Mouse (Mus musculus) olfactory bulb, adult 2 months (tissue): Measurements from ENCODE around the gene Lrba.

Experiments used
- CTCF ChIP-seq: fragments of 200-500 bp; IDR thresholded peaks from 2 replicates; pipeline ENCODE4 v1.5.1; 2012; ENCODE audit warnings: low read depth, mild to moderate bottlenecking, low read length, moderate library complexity; ENCODE audit not compliant: insufficient read depth
- POLR2A ChIP-seq: fragments of 200-500 bp; IDR thresholded peaks from 2 replicates; pipeline ENCODE4 v1.6.1; 2012; ENCODE audit warnings: mild to moderate bottlenecking, low read depth, low read length, moderate library complexity; ENCODE audit not compliant: insufficient read depth

- TF ChIP-seq POLR2A (no peak), CTCF (no peak)
These were observed 416.9 kb downstream of the Lrba start for GRCm38 (mm10) chr3:86641393-86641792.
